Mouse (Mus musculus) hindbrain, embryonic 12.5 days (tissue): Measurements from ENCODE around the gene Scrt2. TPM values are rescaled to one million over a fixed set of nuclear protein-coding genes. Genes with fewer than 3 reads are reported as not detected.

Source experiments
- ATAC-seq: fragments of 200-750 bp; cut with Nextera tagmentation; 2 replicates; pipeline ENCODE4 v1.8.0; 2017; ENCODE audit warnings: moderate TSS enrichment; ENCODE audit not compliant: low FRiP score
- H3K27ac ChIP-seq: fragments of 300-500 bp; sonication (generic); 2 replicates; pipeline ENCODE4 v1.5.1; 2016; ENCODE audit warnings: mild to moderate bottlenecking
- H3K27me3 ChIP-seq: fragments of 300-500 bp; sonication (generic); 2 replicates; pipeline ENCODE4 v1.6.1; 2016; ENCODE audit warnings: mild to moderate bottlenecking
- H3K36me3 ChIP-seq: fragments of 300-500 bp; sonication (generic); 2 replicates; pipeline ENCODE4 v1.6.1; 2016; ENCODE audit warnings: mild to moderate bottlenecking
- H3K4me1 ChIP-seq: fragments of 300-500 bp; sonication (generic); 2 replicates; pipeline ENCODE4 v1.6.1; 2016
- H3K4me2 ChIP-seq: fragments of 300-500 bp; sonication (generic); replicated peaks from 2 replicates; pipeline ENCODE4 v1.6.1; 2016; ENCODE audit warnings: mild to moderate bottlenecking
- H3K4me3 ChIP-seq: fragments of 300-500 bp; sonication (generic); 2 replicates; pipeline ENCODE4 v1.5.1; 2016; ENCODE audit warnings: mild to moderate bottlenecking
- H3K9ac ChIP-seq: fragments of 300-500 bp; sonication (generic); 2 replicates; pipeline ENCODE4 v1.6.1; 2016; ENCODE audit warnings: mild to moderate bottlenecking, moderate library complexity
- H3K9me3 ChIP-seq: fragments of 300-500 bp; sonication (generic); replicated peaks from 2 replicates; pipeline ENCODE4 v1.6.1; 2016; ENCODE audit warnings: mild to moderate bottlenecking
- WGBS: fragments of 180-500 bp; shearing (Covaris S2); methylation state at CpG from one replicate; pipeline ENCODE4 v1.1.7; 2016; 5-methylcytosine and 5-hydroxymethylcytosine counted together
- polyA plus RNA-seq: library from polyadenylated mRNA; unstranded; fragments of >200 nt; fragmentation: Nextera tagmentation; extraction: Ambion mirVana; gene quantifications from 2 replicates; pipeline ENCODE4 v1.2.1, GENCODE M21; 2016

Scrt2 gene
- polyA plus RNA-seq, 1 experiment from 2014 or later: 26.8 TPM

DNA sequence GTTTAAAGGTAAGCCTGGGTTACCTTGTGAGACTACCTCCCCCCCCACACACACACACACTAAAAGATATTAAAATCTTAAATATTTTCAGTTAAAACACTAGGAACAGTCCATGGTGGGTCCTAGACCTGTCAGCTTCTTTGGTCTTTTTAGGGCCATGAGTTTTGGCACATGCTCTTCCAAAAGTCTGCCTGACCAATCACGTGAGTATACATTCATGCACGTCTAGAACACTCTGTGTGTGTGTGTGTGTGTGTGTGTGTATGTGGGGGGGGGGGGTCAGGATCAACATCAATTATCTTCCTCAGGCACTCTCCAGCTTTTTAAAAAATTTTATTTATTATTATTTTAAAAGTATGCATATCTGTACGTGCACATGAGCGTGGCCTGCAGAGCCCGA is 31.2 kb downstream of the Scrt2 start:
- 0 out of 2 replicates have a peak, but pooled peaks have one; percentile 17 for ATAC-seq
- no peak overlapping the region for H3K4me2 ChIP-seq
- H3K36me3 ChIP-seq: 0 out of 2 replicates have a peak, but pooled peaks cover 3% of the 10 kb centered on the region
- H3K27me3 ChIP-seq: no peaks in the 10 kb centered on the region; the same call in 1 of the 2 replicates
- WGBS: 82% methylated on average over 5 of the region's 5 CpGs
- no peak overlapping the region for H3K27ac ChIP-seq
- no peak overlapping the region for H3K9ac ChIP-seq
- no peak overlapping the region for H3K4me3 ChIP-seq
- no peaks in the 10 kb centered on the region for H3K9me3 ChIP-seq
- peaks cover 26% of the 10 kb centered on the region for H3K4me1 ChIP-seq

DNA sequence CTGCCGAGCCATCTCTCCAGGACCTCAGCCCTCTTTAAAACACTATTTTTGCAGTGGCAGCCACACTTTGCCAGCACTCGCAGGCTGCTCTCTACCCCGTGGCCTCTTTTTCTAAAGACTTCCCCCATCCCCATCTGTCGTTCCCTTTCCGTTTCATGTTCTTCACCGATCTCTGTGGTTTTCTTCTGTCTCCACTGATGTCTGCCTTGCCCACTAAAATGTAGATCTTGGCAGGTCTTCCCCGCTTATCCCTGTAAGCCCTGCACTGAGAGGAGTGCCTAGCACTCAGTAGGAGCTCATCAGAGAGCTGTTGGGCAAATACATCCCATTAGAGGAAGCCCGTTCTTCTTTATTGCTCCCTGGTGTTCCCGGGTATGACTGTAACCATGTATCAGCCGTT is 31.6 kb downstream of the Scrt2 start:
- H3K27me3 ChIP-seq: no peaks in the 10 kb centered on the region; the same call in 1 of the 2 replicates
- WGBS: 57% methylated on average over 10 of the region's 10 CpGs
- ATAC-seq: no peak
- no peak overlapping the region for H3K4me3 ChIP-seq
- no peak overlapping the region for H3K4me2 ChIP-seq
- peaks cover 26% of the 10 kb centered on the region for H3K4me1 ChIP-seq
- no peak overlapping the region for H3K27ac ChIP-seq
- 0 out of 2 replicates have a peak, but pooled peaks cover 3% of the 10 kb centered on the region for H3K36me3 ChIP-seq
- H3K9ac ChIP-seq: no peak overlapping the region
- H3K9me3 ChIP-seq: no peaks in the 10 kb centered on the region

DNA sequence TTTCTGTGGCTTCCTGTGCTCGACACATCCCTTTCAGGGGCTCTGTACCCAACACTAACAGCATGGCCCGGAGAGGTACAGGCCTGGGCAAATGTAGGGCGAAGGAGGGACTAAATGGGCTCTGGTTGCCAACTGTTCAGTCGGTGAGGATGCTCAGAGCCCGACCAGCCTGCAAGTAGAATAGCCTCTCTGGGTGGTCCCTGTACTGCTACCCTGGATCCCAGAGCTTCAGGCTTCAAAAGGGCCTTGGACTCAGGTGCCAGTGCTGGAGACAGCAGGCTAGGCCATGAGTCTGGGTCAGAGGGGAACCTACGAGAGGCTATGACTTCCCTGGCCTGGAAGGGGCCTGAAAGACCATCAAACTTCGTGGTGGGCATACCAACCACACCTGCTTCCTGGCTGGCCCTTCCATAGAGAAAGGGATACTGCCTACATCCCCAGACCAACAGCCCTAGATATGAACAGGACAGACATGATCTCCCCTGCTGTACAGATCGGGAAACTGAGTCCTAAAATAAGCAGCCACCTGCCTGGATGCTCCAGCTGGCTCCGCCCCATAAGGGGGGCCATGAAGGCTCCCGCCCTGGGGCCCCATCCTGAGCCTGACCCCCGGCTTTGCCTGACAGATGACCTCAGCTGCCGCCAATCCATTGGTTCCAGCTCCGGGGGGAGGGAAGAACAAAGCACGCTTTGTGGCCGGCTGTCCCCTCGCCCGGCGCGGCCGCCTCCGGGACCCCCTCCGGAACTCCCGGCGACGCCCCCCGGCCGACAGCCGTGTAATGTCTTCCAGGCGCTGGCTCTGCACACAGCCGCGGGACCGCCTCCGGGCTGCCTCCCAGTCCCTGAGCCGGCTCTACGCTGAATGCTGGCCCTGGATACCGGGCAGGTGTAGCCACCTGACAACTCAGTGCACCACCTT is 33.0 kb downstream of the Scrt2 start:
- peak overlapping the region; percentile 51 for H3K4me2 ChIP-seq
- WGBS: 8% methylated on average over 36 of the region's 36 CpGs
- H3K9me3 ChIP-seq: no peaks in the 10 kb centered on the region
- peaks cover 26% of the 10 kb centered on the region for H3K4me1 ChIP-seq
- H3K27me3 ChIP-seq: no peaks in the 10 kb centered on the region; the same call in 1 of the 2 replicates
- H3K4me3 ChIP-seq: peak overlapping the region; percentile 15
- peak overlapping the region; percentile 48; the same call in 1 of the 2 replicates for H3K27ac ChIP-seq
- H3K9ac ChIP-seq: peak overlapping the region; percentile 36; the same call in 1 of the 2 replicates
- peak; percentile 77 for ATAC-seq
- H3K36me3 ChIP-seq: 0 out of 2 replicates have a peak, but pooled peaks cover 3% of the 10 kb centered on the region

GRCm38 (mm10) chr2:152117694-152118093 is 36.4 kb downstream of the Scrt2 start:
- peaks cover 41% of the 10 kb centered on the region for H3K4me1 ChIP-seq
- H3K9ac ChIP-seq: no peak overlapping the region
- H3K4me3 ChIP-seq: no peak overlapping the region
- H3K27me3 ChIP-seq: peaks cover 2% of the 10 kb centered on the region; the same call in 1 of the 2 replicates
- H3K36me3 ChIP-seq: no peaks in the 10 kb centered on the region
- no peak for ATAC-seq
- H3K4me2 ChIP-seq: no peak overlapping the region
- no peak overlapping the region for H3K27ac ChIP-seq
- H3K9me3 ChIP-seq: no peaks in the 10 kb centered on the region
- WGBS: 87% methylated on average over 7 of the region's 7 CpGs

GRCm38 (mm10) chr2:152119228-152119865 is 38.0 kb downstream of the Scrt2 start:
- H3K9ac ChIP-seq: no peak overlapping the region
- no peak overlapping the region for H3K4me2 ChIP-seq
- H3K36me3 ChIP-seq: no peaks in the 10 kb centered on the region
- no peaks in the 10 kb centered on the region for H3K9me3 ChIP-seq
- H3K4me3 ChIP-seq: no peak overlapping the region
- H3K4me1 ChIP-seq: peaks cover 32% of the 10 kb centered on the region
- no peak overlapping the region for H3K27ac ChIP-seq
- H3K27me3 ChIP-seq: peaks cover 2% of the 10 kb centered on the region; the same call in 1 of the 2 replicates
- 34% methylated on average over 6 of the region's 6 CpGs for WGBS
- no peak for ATAC-seq

GRCm38 (mm10) chr2:152122896-152123295 is 41.6 kb downstream of the Scrt2 start:
- 0 out of 2 replicates have a peak, but pooled peaks cover 5% of the 10 kb centered on the region for H3K27me3 ChIP-seq
- H3K36me3 ChIP-seq: no peaks in the 10 kb centered on the region
- H3K4me3 ChIP-seq: no peak overlapping the region
- H3K27ac ChIP-seq: no peak overlapping the region
- H3K9me3 ChIP-seq: no peaks in the 10 kb centered on the region
- no peak overlapping the region for H3K9ac ChIP-seq
- H3K4me1 ChIP-seq: peaks cover 20% of the 10 kb centered on the region
- no peak overlapping the region for H3K4me2 ChIP-seq
- ATAC-seq: no peak
- 69% methylated on average over 9 of the region's 9 CpGs for WGBS

DNA sequence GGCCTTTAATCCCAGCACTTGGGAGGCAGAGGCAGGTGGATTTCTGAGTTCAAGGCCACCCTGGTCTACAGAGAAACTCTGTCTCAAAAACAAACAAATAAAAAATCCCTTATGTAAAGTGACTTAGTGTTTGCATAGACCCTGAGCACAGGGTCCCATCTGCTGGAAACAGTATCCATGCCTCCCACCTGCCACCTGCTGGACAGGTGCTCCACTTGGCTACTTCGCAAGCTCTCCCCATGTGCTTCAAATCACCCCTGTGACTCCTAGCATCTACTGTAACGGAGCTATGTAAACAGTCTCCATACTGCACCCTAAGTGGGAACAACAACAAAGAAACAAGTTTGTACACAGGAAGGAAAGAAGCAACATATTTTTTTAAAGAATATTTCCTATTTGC is 47.3 kb downstream of the Scrt2 start:
- ATAC-seq: no peak
- Histone ChIP-seq H3K36me3 (no peaks in the 10 kb centered on the region), H3K27ac (no peak overlapping the region), H3K9me3 (no peaks in the 10 kb centered on the region), H3K9ac (no peak overlapping the region), H3K4me1 (no peaks in the 10 kb centered on the region), H3K4me2 (no peak overlapping the region), H3K27me3 (0 out of 2 replicates have a peak, but pooled peaks cover 3% of the 10 kb centered on the region), H3K4me3 (no peak overlapping the region)
- WGBS: 69% methylated on average over 2 of the region's 2 CpGs

DNA sequence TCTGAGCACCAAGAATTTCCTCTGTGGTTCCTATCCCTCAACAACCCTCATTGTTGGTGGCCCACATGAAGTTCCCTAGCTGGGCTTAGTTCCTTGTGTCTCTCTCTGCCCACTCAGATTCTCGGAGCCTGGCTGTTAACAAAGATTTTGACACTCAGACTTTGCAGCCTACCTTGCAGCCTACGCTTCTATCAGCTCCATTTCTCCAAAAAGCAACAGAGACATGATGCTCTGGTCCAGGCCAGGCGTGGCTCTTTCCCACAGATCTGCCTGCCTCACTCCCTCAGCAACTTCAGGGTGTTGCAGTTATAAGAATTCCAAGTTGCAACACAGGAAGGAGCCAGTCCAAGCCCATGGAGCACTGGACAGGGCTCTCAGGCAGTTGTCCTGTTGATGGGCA is 48.4 kb downstream of the Scrt2 start:
- H3K36me3 ChIP-seq: no peaks in the 10 kb centered on the region
- no peaks in the 10 kb centered on the region for H3K9me3 ChIP-seq
- 0 out of 2 replicates have a peak, but pooled peaks cover 3% of the 10 kb centered on the region for H3K27me3 ChIP-seq
- H3K27ac ChIP-seq: no peak overlapping the region
- no peak overlapping the region for H3K9ac ChIP-seq
- no peaks in the 10 kb centered on the region for H3K4me1 ChIP-seq
- H3K4me3 ChIP-seq: no peak overlapping the region
- ATAC-seq: no peak
- WGBS: 81% methylated on average over 3 of the region's 3 CpGs
- H3K4me2 ChIP-seq: no peak overlapping the region

DNA sequence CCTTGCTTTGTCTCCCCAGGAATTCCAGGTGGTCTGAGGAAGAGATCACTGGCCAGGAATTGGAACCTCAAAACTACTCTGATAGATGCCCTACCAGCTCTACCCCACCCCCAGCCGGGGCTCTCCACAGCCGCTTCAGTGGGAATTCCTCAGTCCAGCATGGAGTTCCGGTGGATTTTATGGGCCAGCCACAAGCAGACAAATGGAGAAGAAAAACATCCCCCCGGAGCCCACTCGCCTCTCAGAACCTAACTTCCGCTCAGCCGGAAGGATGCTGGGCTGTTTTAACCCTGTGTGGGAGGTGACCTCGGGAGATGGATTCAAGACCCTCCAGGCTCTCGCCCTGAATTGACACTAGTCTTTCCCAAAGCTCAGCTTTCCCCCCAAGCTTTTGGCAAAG is 50.7 kb downstream of the Scrt2 start:
- ATAC-seq: no peak
- Histone ChIP-seq H3K4me1 (no peaks in the 10 kb centered on the region), H3K9me3 (no peaks in the 10 kb centered on the region), H3K27ac (no peak overlapping the region), H3K36me3 (no peaks in the 10 kb centered on the region), H3K4me3 (no peak overlapping the region), H3K9ac (no peak overlapping the region), H3K27me3 (no peaks in the 10 kb centered on the region), H3K4me2 (no peak overlapping the region)
- WGBS: 51% methylated on average over 9 of the region's 9 CpGs

- no peak for ATAC-seq
- Histone ChIP-seq H3K4me1 (no peaks in the 10 kb centered on the region), H3K27me3 (no peaks in the 10 kb centered on the region), H3K36me3 (no peaks in the 10 kb centered on the region), H3K9ac (no peak overlapping the region), H3K4me2 (no peak overlapping the region), H3K27ac (no peak overlapping the region), H3K4me3 (no peak overlapping the region), H3K9me3 (no peaks in the 10 kb centered on the region)
- WGBS: 80% methylated on average over 8 of the region's 8 CpGs
Observed at GRCm38 (mm10) chr2:152132691-152133090, 51.4 kb downstream of the Scrt2 start.

GRCm38 (mm10) chr2:152139191-152139987 is 58.1 kb downstream of the Scrt2 start:
- Histone ChIP-seq H3K36me3 (no peaks in the 10 kb centered on the region), H3K9ac (no peak overlapping the region), H3K4me1 (peaks cover 45% of the 10 kb centered on the region), H3K9me3 (no peaks in the 10 kb centered on the region), H3K4me2 (no peak overlapping the region), H3K27ac (no peak overlapping the region; the same call in 1 of the 2 replicates), H3K27me3 (peaks cover 27% of the 10 kb centered on the region), H3K4me3 (no peak overlapping the region)
- 56% methylated on average over 8 of the region's 10 CpGs for WGBS
- ATAC-seq: no peak

- no peak overlapping the region for H3K4me3 ChIP-seq
- no peaks in the 10 kb centered on the region for H3K9me3 ChIP-seq
- ATAC-seq: no peak
- H3K4me1 ChIP-seq: peaks cover 47% of the 10 kb centered on the region
- H3K27ac ChIP-seq: no peak overlapping the region
- peaks cover 42% of the 10 kb centered on the region for H3K27me3 ChIP-seq
- no peak overlapping the region for H3K4me2 ChIP-seq
- 31% methylated on average over 11 of the region's 11 CpGs for WGBS
- no peak overlapping the region for H3K9ac ChIP-seq
- no peaks in the 10 kb centered on the region for H3K36me3 ChIP-seq
Observed at GRCm38 (mm10) chr2:152140941-152141340, 59.6 kb downstream of the Scrt2 start.
